Mouse (Mus musculus) cerebellum, adult 2 months (tissue): ENCODE results near the gene Fyb2. TPM values are rescaled to one million over a fixed set of nuclear protein-coding genes. Genes with fewer than 3 reads are reported as not detected.
"Not testable (repeated sequence)": the region's sequence is repeated elsewhere in the genome, so short reads cannot be mapped to it uniquely, and the experiment has no call there.

Experiments
- DNase-seq, 2 experiments: peaks; one replicate each; pipeline ENCODE4 v3.0.0; 2021
- H3K27ac ChIP-seq: fragments of 200-500 bp; 2 replicates; pipeline ENCODE4 v1.5.1; 2012; ENCODE audit warnings: low read length, control low read depth, inconsistent platforms; ENCODE audit not compliant: insufficient read depth
- H3K27me3 ChIP-seq: fragments of 200-500 bp; 2 replicates; pipeline ENCODE4 v1.6.1; 2012; ENCODE audit warnings: inconsistent platforms, mild to moderate bottlenecking, low read length, moderate library complexity; ENCODE audit not compliant: control insufficient read depth, insufficient read depth
- H3K4me1 ChIP-seq: fragments of 200-500 bp; 2 replicates; pipeline ENCODE4 v1.6.1; 2011; ENCODE audit warnings: low read length; ENCODE audit not compliant: control insufficient read depth, insufficient read depth
- H3K4me3 ChIP-seq: fragments of 200-500 bp; replicated peaks from 2 replicates; pipeline ENCODE3; 2011; ENCODE audit warnings: mild to moderate bottlenecking, low read depth, low read length, control low read depth; ENCODE audit not compliant: insufficient read depth
- CTCF ChIP-seq: fragments of 200-500 bp; IDR thresholded peaks from 2 replicates; pipeline ENCODE4 v1.5.1; 2011; ENCODE audit warnings: low read depth, mild to moderate bottlenecking, control low read depth, low read length, moderate library complexity, borderline replicate concordance; ENCODE audit not compliant: insufficient read depth
- POLR2A ChIP-seq: fragments of 200-500 bp; IDR thresholded peaks from 2 replicates; pipeline ENCODE4 v1.6.1; 2011; ENCODE audit warnings: low read length, control low read depth, borderline replicate concordance; ENCODE audit not compliant: insufficient read depth
- WGBS: fragments of 180-500 bp; shearing (Covaris S2); methylation state at CpG from one replicate; pipeline ENCODE4 v1.1.7; 2018; 5-methylcytosine and 5-hydroxymethylcytosine counted together
- polyA plus RNA-seq: library from polyadenylated mRNA; depleted of rRNA; stranded (reverse); fragments of >200 nt; gene quantifications from 2 replicates; pipeline ENCODE4 v1.2.3, GENCODE M21; 2012

Fyb2 gene
- polyA plus RNA-seq, 1 experiment, result 0.16 TPM

DNA sequence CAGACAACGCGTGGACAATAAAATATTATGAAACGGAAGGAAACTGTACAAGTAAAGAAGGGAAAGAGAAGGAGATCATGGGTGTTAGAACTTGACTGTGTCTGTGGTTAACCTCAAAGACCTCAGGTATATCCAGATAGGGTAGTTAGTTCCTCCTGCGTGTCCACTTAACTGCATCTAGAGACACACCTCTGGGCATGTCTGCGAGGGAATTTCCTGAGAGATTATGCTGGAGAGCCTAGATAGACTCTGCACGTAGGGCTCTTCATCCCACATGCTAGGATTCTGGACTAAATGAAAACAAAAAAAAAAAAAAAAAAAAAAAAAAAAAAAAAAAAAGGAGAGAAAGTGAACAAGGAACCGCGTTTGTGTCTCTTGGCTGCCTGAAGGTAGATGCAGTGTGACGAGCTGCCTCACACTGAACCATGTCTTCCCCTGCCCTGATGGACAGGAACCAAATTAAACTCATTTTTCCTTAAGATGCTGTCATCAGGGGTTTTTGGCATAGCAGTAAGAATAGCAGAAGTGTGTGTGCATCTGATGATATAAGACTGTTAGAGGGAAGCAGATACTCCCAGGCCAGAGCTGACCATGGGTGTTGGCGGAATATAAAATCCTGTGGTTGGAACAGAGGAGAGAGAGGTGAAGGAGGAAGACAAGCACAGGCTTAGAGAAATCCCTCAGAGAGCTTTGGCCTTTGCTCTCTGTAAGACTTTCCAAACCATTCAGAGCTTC lies 80.1 kb downstream of the Fyb2 start:
- Histone ChIP-seq H3K4me1 (peaks cover under 1% of the 10 kb centered on the region; the same call in 1 of the 2 replicates), H3K27me3 (no peaks in the 10 kb centered on the region), H3K4me3 (no peak overlapping the region), H3K27ac (no peak overlapping the region)
- TF ChIP-seq POLR2A, result no peak
- 92% methylated on average over 10 of the region's 10 CpGs for WGBS
- DNase-seq, result no peak

DNA sequence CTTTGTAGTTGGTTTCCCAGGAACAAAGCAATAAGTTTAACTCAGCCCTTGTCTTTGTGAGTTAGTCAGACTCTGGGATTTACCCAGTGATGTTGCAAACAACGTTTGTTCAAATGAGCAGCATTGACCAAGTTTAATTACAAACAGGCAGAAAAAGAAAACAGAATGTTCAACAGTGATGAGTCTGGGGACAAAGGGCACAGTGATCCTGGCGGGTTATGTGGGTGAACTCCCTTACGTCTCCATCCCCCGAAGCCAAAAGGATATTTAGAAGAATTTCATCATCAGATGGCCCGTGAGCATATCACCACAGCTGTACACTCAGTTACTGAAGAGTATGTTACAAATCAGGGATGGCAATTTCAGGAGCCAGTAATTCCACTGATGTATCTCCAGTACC lies 86.4 kb downstream of the Fyb2 start:
- Histone ChIP-seq H3K4me3 (no peak overlapping the region), H3K27me3 (no peaks in the 10 kb centered on the region), H3K27ac (no peak overlapping the region), H3K4me1 (no peaks in the 10 kb centered on the region)
- 82% methylated on average over 5 of the region's 5 CpGs for WGBS
- no peak for TF ChIP-seq POLR2A
- no peak for TF ChIP-seq CTCF
- DNase-seq, result no peak

DNA sequence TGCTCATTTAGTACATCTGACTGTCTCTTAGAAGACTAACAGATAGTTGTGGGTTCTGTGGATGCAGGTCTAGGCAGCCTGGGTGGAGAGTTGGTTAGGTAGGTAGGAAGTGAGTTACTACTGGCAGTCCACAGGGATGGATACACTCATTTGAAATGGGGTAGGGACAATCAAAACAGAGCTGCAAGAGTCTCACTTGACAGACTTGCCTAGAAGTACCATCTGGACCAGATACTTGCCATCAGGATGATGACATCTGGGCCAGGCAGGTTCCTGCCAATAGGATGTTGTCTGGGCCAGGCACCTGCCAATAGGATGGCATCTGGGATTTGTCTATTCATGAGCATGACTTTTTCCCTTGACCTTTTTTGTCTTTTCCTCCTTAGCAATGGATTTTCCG lies 88.5 kb downstream of the Fyb2 start:
- DNase-seq, result no peak
- WGBS, result 28% methylated on average over 1 of the region's 1 CpGs
- Histone ChIP-seq H3K4me1 (no peaks in the 10 kb centered on the region), H3K4me3 (no peak overlapping the region), H3K27ac (no peak overlapping the region), H3K27me3 (no peaks in the 10 kb centered on the region)
- TF ChIP-seq CTCF, result no peak
- TF ChIP-seq POLR2A, result no peak

DNA sequence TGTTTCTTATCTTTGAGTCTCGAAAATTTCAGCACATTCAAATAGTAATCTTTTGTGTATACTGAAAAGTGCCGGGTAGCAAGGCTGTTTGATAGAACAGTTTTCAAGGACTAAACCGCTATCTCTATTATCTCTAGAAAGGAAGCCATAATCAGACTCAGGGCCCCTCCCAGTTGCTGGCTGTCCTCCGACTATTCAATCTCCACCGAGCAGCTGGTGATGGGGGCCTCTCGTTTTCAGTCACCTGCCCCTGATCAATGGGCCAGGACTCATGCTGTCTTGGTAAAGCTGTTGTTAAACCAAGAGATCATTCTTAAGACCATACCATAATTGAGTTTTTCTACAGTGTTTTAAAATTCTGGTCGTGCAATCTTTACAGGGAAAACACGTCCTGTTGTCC lies 90.9 kb downstream of the Fyb2 start:
- Histone ChIP-seq H3K4me3 (no peak overlapping the region), H3K4me1 (no peaks in the 10 kb centered on the region), H3K27ac (no peak overlapping the region), H3K27me3 (no peaks in the 10 kb centered on the region)
- 59% methylated on average over 8 of the region's 8 CpGs for WGBS
- no peak for DNase-seq
- TF ChIP-seq POLR2A, result no peak
- TF ChIP-seq CTCF, result no peak

DNA sequence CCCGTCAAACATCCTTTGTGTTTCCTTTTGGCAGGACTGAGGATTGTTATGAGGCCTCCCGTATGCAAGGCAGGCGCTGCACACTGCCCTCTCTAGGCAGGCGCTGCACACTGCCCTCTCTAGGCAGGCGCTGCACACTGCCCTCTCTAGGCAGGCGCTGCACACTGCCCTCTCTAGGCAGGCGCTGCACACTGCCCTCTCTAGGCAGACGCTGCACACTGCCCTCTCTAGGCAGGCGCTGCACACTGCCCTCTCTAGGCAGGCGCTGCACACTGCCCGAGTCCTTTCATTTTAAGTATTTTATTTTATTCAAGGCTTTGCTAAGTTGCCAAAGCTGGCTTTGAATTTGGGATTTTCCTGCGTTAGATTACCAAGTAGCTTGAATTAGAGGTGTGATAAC lies 91.4 kb downstream of the Fyb2 start:
- H3K4me1 ChIP-seq, H3K4me3 ChIP-seq, H3K27ac ChIP-seq, H3K27me3 ChIP-seq, DNase-seq: not testable (repeated sequence)
- WGBS, result 82% methylated on average over 12 of the region's 12 CpGs

DNA sequence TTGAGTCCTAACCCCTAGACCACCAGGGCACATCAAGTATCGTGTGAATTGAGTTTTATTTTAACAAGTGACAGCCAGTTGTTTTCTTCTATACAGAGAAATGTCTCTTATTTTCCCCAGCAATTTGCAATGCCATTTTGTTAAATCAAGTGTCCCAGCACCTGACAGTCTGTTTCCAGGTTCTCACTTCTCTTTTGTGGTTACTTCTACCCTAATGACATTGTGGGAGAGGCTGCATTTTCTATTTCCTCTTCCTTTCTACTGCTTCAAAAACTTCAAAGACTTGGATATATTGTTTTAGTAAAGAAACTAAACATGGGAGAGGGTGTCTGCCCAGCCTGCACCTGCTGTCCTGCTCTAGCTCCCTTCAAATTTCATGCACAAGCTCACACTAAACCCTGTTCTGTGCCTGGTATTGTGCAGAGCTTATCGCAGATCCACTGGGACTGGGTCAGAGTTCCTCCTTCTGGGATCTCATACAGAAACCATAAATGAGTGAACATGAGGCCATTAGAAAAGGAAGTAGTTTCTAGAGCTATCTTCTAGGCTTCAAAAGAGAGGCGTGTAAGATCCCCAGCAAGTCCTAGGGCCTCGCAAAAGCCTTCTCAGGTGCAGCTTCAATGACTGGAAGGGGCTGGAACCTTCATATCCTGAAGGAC lies 94.2 kb downstream of the Fyb2 start:
- TF ChIP-seq CTCF (no peak), POLR2A (no peak)
- H3K4me3 ChIP-seq, result no peak overlapping the region
- H3K27me3 ChIP-seq, result no peaks in the 10 kb centered on the region
- H3K27ac ChIP-seq, result no peak overlapping the region
- no peaks in the 10 kb centered on the region for H3K4me1 ChIP-seq
- DNase-seq, result no peak
- whole genome bisulfite sequencing, result 94% methylated on average over 4 of the region's 4 CpGs

DNA sequence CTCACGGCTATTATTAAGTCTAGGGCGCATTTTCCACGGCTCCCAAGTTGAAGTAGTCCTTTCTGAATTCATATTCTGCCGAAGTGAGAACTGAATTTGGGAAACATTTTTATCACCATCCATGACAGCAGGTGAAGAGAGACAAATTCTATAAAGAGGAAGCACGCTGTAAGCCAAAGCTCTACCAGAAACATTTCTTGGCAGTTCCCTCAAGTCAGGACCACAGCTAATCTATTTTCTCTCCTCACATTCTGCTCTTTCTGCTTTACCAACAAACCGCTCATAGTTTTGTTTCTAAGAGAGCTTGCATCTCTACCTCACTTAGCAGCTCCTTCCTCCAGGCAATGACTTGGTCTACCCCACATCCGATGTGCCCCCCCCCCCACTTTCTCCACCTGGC lies 100.5 kb downstream of the Fyb2 start:
- Histone ChIP-seq H3K4me3 (no peak overlapping the region), H3K27ac (no peak overlapping the region), H3K27me3 (no peaks in the 10 kb centered on the region), H3K4me1 (no peaks in the 10 kb centered on the region)
- DNase-seq, result no peak
- 91% methylated on average over 7 of the region's 7 CpGs for WGBS
- TF ChIP-seq CTCF (no peak), POLR2A (no peak)

DNA sequence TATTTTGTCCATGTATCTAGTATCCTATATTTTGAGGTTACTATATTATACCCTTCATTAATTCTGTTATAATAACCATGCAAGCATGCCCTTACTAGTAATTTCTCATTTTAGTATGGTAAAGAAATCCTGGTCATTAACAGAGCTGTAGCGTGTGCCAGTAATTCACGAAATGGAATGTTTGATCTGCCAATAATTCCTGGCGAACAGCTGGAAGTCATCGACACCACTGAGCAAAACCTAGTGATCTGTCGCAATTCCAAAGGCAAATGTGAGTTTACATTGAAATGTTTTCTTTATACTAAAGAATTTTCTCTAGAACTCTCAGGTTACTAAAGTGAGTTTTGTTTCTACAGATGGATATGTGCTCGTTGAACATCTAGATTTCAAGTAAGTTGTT lies 102.2 kb downstream of the Fyb2 start:
- no peak for DNase-seq
- Histone ChIP-seq H3K4me3 (no peak overlapping the region), H3K27ac (no peak overlapping the region), H3K27me3 (no peaks in the 10 kb centered on the region), H3K4me1 (no peaks in the 10 kb centered on the region)
- TF ChIP-seq CTCF (no peak), POLR2A (no peak)
- 66% methylated on average over 6 of the region's 6 CpGs for WGBS
